Mouse (Mus musculus): Measurements from ENCODE around the gene Qsox2.

DNA sequence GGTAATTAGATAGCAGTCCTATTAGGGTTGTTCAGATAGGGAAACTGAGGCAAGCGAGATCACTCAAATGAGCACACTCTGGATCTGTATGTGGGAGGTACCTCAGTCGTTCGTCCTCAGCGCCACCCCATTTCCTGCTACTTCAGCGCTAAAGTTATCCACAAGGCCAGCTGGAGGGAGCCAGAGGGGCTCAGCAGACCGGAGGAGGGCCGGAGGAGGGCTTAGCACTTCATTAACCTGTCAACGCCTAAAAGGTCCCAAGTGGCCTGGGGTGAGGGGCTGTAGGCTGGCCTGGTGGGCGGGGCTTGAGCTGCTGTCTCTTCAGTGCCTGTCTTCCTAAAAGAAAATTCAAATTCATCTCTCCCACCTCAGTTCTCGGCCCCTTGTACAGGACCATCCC, 38.8 kb downstream of the Qsox2 start:
- TF ChIP-seq CTCF (IDR thresholded peaks at IDR 0.05; ENCODE audit: low read depth) (no peak), EP300 (IDR thresholded peaks at IDR 0.05; ENCODE audit: low read depth) (no peak)

All from heart, postnatal 0 days (tissue).